Mouse (Mus musculus): ENCODE measurements around the gene 2310030G06Rik. TPM values are rescaled to one million over a fixed set of nuclear protein-coding genes. Genes with fewer than 3 reads are reported as not detected.

2310030G06Rik gene
- total RNA-seq, 1 experiment from 2014 or later = not detected

- no peak for ATAC-seq (replicated peaks in 1 of 2; ENCODE audit: insufficient read depth in 1 of 2, low FRiP score in 2 of 2, low TSS enrichment in 1 of 2, low read depth in 1 of 2, poor library complexity in 2 of 2, severe bottlenecking in 2 of 2)
Observed at GRCm38 (mm10) chr9:50722451-50722911, 23.9 kb downstream of the 2310030G06Rik start.

DNA sequence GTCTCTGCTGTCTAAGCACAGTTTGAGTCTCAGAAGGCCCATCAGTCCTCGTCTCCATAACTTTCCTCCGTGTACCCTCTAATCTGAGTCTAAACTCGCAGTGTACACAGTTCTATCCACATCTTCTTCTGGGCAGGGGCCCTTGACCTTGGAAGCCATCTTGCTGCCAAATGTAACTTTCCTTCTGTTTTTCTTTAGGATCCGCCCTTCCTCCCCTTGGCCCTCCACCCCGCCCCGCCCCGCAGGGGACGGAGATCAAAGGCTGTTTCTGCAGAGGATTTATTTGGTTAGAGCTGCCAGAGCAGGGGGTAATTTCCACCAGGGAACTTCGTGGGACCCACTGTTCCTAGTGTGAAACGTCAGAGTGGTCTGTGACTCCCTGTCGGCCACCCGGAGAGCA is 25.3 kb downstream of the 2310030G06Rik start:
- no peak for ATAC-seq (replicated peaks in 1 of 2; ENCODE audit: insufficient read depth in 1 of 2, low FRiP score in 2 of 2, low TSS enrichment in 1 of 2, low read depth in 1 of 2, poor library complexity in 2 of 2, severe bottlenecking in 2 of 2)

GRCm38 (mm10) chr9:50718878-50719277 is 27.5 kb downstream of the 2310030G06Rik start:
- ATAC-seq (replicated peaks in 1 of 2; ENCODE audit: insufficient read depth in 1 of 2, low FRiP score in 2 of 2, low TSS enrichment in 1 of 2, low read depth in 1 of 2, poor library complexity in 2 of 2, severe bottlenecking in 2 of 2) = no peak

- no peak for ATAC-seq (replicated peaks in 1 of 2; ENCODE audit: insufficient read depth in 1 of 2, low FRiP score in 2 of 2, low TSS enrichment in 1 of 2, low read depth in 1 of 2, poor library complexity in 2 of 2, severe bottlenecking in 2 of 2)
Observed at GRCm38 (mm10) chr9:50714188-50714587, 32.1 kb downstream of the 2310030G06Rik start.

DNA sequence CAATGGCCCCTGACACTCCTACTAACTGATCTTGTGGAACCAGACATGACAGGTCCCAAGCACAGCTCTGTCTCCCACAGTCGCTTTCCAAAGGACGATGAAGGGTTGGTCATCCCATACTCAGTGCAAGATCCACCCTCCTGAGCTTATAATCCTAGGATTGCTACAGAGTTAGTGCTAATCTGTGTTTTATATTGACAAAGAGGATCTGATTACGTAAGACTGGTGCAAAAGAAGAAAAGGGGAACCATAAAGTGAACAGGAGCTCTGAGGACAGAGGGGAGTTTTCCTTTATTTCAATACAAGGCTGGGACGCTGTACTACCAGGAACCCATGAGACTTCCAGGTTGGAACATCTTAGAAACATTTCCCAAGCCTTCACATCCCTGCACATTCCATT is 35.0 kb downstream of the 2310030G06Rik start:
- peak; percentile 32 to 58; a peak in 2 of 4 replicates for ATAC-seq (replicated peaks in 1 of 2; ENCODE audit: insufficient read depth in 1 of 2, low FRiP score in 2 of 2, low TSS enrichment in 1 of 2, low read depth in 1 of 2, poor library complexity in 2 of 2, severe bottlenecking in 2 of 2)

GRCm38 (mm10) chr9:50709108-50709507 is 37.2 kb downstream of the 2310030G06Rik start:
- ATAC-seq (replicated peaks in 1 of 2; ENCODE audit: insufficient read depth in 1 of 2, low FRiP score in 2 of 2, low TSS enrichment in 1 of 2, low read depth in 1 of 2, poor library complexity in 2 of 2, severe bottlenecking in 2 of 2) = no peak

DNA sequence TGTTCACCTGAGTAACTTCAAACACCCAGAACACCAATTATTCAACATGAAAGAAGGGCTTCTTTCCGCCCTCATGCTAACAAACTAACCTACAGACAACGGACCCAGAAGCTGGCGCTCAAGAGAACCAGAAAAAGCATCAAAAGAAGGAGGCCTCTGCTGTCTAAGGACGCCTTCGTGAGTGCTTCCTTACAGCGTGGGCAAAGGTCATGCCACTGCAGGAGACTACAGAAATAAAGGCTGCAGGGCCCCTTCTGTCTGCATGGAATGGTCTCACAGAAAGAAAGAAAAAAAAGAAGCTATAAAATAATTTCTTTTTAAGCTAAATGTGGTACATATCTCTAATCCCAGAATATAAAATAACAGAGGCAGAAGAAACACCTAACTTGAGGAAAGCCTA is 41.4 kb downstream of the 2310030G06Rik start:
- no peak for ATAC-seq (replicated peaks in 1 of 2; ENCODE audit: insufficient read depth in 1 of 2, low FRiP score in 2 of 2, low TSS enrichment in 1 of 2, low read depth in 1 of 2, poor library complexity in 2 of 2, severe bottlenecking in 2 of 2)

DNA sequence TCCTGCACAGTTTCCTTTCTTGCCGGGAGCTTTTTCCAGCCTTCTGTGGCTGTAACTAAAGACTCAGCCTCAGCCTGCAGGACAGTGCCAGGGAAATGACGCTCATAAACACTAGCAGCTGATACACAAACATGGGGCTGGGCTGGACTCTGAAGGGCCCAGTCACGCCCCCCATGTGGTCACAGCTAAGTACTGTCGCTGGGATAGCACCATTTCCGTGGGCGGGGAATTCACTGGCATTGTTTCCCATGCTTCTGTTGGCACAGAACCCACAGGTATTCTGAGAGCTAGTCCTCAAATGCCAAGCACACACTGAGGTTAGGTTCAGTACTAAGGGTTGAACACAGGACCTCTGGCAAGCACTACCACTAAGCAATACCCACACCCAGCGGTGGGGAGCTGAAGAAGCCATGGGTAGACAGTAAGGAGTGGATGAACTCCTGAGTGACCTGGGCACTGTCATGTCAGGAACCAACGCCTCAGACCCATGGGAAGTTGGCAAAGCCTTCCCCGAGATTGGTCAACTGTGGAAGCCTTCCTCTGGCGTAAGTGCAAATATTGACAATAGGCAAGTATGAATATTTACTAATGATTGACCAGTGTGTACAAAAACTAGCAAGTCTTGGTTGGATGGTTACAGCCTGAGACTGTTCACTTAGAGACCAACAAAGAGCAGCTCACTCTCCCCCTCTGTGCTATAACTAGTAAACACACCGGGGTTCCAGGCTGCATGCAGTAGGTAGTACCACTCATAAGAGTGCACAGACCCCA is 45.2 kb downstream of the 2310030G06Rik start:
- no peak for ATAC-seq (replicated peaks in 1 of 2; ENCODE audit: insufficient read depth in 1 of 2, low FRiP score in 2 of 2, low TSS enrichment in 1 of 2, low read depth in 1 of 2, poor library complexity in 2 of 2, severe bottlenecking in 2 of 2)

- no peak; a peak in 1 of 4 replicates for ATAC-seq (replicated peaks in 1 of 2; ENCODE audit: insufficient read depth in 1 of 2, low FRiP score in 2 of 2, low TSS enrichment in 1 of 2, low read depth in 1 of 2, poor library complexity in 2 of 2, severe bottlenecking in 2 of 2)
Observed at GRCm38 (mm10) chr9:50698418-50699409, 47.6 kb downstream of the 2310030G06Rik start.

- peak; percentile 76 to 77; a peak in 3 of 4 replicates for ATAC-seq (replicated peaks in 1 of 2; ENCODE audit: insufficient read depth in 1 of 2, low FRiP score in 2 of 2, low TSS enrichment in 1 of 2, low read depth in 1 of 2, poor library complexity in 2 of 2, severe bottlenecking in 2 of 2)
Observed at GRCm38 (mm10) chr9:50697706-50698041, 48.7 kb downstream of the 2310030G06Rik start.

DNA sequence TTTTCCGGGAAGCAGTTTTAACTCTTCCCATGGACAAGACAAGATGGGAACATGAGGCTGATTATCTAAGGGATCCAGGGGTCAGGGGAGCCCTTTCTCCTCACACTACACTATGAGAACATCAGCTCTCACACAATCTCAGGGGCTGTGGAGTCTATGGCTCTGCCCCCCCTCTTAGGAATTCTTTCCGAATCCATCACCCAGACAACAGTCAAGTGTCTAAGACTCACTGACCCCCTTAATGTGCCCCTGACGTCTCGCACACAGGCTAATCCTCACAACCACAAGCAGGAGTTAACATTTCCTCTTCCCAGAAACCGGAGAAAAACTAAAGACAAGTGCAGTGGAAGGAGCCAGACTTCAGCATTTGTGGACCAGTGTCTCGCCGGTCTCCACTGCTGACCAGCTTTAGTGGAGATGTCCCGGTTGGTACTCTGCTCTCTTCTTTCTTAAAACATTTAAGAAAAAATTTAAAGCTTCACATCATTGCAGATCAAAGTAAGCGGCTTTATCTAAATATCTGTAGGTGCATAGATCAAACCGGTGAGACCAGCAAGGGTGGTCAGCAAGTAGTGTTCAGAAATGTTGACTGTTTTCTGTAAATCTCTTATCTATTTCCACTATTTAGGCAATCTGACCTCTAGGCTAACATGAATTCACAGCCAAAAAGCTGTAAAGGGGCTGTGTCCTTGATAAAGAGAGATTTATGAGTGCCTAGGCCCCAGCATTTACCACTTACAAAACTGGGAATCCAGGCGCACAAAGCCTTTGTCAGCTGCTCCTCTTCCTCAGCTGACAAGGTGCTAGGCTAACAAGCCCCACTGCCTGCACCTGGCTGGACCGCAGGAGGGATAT is 49.3 kb downstream of the 2310030G06Rik start:
- ATAC-seq (replicated peaks in 1 of 2; ENCODE audit: insufficient read depth in 1 of 2, low FRiP score in 2 of 2, low TSS enrichment in 1 of 2, low read depth in 1 of 2, poor library complexity in 2 of 2, severe bottlenecking in 2 of 2) = no peak

GRCm38 (mm10) chr9:50695153-50695552 is 51.2 kb downstream of the 2310030G06Rik start:
- ATAC-seq (replicated peaks in 1 of 2; ENCODE audit: insufficient read depth in 1 of 2, low FRiP score in 2 of 2, low TSS enrichment in 1 of 2, low read depth in 1 of 2, poor library complexity in 2 of 2, severe bottlenecking in 2 of 2) = no peak

DNA sequence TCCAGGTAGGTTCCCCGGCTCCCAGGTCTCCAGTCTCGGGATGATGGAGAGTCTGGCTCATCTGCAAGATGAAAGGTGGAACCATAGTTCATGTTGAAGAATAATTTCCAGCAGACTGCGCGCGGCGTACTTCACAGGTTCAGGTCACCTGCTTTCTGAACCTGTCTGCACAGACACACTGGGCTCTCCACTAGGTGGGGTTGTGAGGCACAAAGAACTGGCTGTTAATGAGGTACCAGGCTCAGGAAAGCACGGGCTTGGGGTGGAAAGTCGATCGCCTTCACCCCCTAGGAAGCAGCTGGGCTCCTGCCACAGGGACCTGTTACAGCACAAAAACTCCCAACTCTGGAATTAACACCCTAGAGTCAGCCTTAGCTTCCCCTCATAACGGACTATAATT is 52.7 kb downstream of the 2310030G06Rik start:
- ATAC-seq (replicated peaks in 1 of 2; ENCODE audit: insufficient read depth in 1 of 2, low FRiP score in 2 of 2, low TSS enrichment in 1 of 2, low read depth in 1 of 2, poor library complexity in 2 of 2, severe bottlenecking in 2 of 2) = peak; percentile 68 to 73

DNA sequence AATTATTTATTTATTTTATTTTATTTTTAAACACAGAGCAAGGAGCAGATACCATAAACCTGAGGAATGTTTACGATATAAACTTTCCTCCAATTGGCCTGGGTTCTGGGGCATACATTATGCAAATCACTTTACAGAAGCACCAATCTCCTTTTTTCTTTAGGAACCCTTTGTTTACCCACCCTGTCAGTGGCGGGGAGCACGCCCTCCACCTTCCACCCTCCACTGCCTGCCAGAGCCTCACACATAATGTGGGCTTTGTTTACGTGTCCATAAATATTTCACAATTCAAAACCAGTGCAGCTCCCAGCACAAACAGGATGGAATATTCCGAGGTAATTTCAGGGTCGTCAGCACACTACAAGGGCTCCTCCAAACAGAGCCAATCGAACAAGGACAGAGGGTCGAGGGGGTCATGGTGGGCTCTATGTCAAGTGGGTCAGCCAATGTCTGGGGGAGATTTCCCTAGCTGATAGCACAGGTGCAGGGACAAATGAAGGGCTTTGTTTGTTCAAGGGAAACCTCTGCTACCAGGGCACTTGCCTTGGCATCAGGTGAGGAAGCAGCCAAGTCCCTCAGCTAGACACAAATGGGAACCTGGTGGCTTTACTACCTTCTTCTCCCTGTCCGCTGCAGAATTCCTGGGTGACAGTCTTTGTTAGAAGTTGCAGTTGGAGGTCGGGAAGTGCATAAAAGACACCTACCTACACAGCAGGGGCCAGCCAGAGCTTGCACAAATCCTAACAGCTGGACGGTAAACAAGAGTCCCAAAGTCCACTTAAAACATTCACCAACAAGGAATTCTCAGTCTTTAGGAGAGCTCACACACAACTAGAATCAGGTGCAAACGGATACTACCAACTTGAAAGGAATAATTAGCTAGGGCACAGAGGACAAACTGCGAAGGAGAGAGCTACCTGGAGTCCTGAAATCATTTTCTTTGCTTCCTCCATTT is 53.4 kb downstream of the 2310030G06Rik start:
- ATAC-seq (replicated peaks in 1 of 2; ENCODE audit: insufficient read depth in 1 of 2, low FRiP score in 2 of 2, low TSS enrichment in 1 of 2, low read depth in 1 of 2, poor library complexity in 2 of 2, severe bottlenecking in 2 of 2) = no peak

Data from hematopoietic stem cell, adult 5-6 weeks (primary cell).